Mouse (Mus musculus) left cerebral cortex, postnatal 10 days (tissue): ENCODE results near the gene Rnf222. TPM values are rescaled to one million over a fixed set of nuclear protein-coding genes. Genes with fewer than 3 reads are reported as not detected.
A peak's percentile ranks its signal among the peaks of the same experiment; 100 is the strongest.

Experiments used
- DNase-seq, 2 experiments: peaks; one replicate each; pipeline ENCODE4 v3.0.0; 2021 to 2022; ENCODE audit warnings: low spot score in 2 of 2, mixed read lengths in 1 of 2; ENCODE audit errors: extremely low spot score in 1 of 2
- intact Hi-C: fragments of 180-260 bp; cut with DNase I; formaldehyde crosslinking; loops from one replicate; pipeline ENCODE4 v1.15.1; 2025
- total RNA-seq, 2 experiments: library from RNA; stranded (reverse); gene quantifications; 2 replicates each; pipeline ENCODE4 v1.2.3; 2021

The Rnf222 gene
- not detected for total RNA-seq

DNA sequence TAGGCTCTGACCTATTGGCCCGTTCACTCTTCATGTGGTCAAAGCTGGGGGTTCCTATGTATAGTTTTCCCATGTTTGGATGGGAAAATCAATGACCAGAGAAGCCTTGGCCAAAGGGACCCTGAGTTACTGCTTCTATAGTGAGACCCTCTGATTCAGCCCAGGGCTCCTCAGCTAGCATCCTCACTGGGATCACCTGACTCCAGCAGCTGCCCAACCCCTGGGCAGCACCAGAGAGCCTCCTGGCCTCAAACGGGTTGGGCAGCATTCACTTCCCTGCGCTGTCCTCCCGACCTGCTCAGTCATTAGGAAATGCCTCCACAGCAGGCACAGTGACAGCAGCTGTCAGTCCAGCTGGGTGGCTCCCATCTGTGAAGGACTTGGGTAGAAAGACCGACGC lies at the start of gene Rnf222:
TSS of gene Rnf222 (plus strand) at position 301 of the 400 bp plus-strand sequence.
- intact Hi-C loops, result no loop called here
- no peak for DNase-seq

DNA sequence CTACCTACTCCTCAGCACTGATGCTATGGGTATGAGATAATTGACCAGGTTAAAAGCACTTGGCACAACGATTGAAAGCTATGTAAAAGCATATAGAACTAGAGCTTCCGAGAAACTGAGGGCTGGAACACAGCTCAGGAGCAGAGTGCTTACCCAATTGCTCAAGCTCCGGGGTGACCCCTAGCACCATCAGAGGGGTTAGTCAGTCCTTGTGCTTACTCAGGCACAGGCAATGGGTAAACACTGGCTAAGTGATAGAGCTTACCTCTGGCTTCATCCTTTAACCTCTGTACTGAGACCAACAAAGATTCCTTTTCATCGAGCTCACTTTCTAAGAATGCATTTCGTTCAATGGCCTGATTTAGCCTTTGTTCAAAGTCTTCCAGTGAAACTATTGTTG lies 48.7 kb upstream of the Rnf222 start:
- DNase-seq, result no peak
- intact Hi-C loops, result no loop called here

DNA sequence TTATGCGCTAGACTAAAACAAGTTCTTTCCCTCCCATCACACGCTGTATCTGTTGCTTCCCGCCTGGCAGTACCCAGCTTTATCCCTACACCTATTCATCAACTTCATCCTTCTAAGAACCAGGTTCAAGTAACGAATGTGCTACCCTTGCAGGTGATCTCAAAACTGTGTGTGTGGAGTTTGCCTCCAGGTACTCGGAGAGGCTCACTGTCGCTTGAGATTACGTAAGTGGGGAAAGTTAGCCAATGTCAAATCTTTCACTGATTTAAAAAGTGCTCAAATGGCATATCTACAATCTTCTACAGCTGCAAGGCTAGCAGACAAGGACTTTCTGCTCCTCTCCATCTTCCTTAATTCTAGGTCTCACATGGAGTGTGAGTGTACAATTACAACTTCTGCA lies 37.5 kb upstream of the Rnf222 start:
- intact Hi-C loops, result no loop called here
- no peak for DNase-seq

DNA sequence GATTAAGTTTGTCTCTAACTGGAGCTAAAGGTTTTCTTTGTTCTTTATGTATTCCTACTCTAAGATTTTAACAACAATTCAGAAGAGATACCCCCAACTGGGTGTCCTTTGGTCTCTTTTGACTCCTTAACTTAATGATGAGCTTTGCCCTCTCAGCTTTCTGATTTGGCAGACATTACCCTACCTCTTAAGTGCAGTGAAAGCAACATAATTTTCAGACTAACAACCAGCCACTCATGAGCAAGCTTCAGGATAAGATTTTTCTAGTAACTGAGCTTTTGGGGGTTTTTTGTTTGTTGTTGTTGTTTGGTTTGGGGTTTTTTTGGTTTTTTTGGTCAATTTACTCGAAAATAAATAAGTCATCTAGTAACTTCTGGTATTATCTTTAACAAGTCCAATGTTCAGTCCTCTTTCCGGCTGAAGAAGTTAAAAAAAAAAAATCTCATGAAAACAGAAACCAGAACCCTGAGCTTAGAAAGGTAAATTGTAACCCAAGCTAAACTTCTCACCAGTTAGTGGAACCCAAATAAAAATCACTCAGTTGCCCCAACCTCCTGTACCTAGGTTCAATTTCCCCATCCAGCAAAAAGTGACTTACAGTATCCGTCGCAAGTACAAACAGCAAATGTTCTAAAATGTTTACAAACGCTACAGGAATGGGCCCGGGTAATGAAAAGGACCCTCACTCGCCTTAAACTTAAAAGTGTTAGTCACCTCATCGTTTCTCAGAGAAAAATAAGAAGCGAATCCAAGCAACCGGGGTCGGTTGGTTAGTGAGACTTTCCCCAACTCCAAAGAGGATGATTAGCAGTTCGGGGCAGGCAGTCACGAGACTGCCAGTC lies 36.5 kb upstream of the Rnf222 start:
- intact Hi-C loops, result no loop called here
- DNase-seq, result no peak

DNA sequence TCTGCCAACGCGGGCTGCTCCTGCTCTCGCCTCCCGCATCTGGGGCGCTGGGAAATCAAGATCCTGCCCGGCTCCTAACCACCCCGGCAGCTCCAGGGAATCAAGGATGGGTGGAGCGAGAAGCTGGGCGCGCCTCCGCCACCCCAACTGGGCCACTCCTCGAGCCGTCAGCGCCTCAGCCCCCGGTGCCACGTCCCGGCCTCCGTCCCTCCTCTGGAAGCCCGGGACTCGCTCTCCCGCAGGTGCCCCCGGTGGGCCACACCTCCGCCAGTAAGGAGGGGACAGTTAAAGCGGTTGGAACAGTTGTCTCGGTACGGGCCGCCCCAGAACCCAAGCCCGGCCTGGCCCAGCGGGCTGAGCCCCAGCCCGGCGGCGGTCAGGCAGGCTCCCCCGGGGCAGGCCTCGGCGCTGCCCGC lies 35.9 kb upstream of the Rnf222 start:
- DNase-seq, result peak; percentile 44 to 83
- intact Hi-C loops, result no loop called here

DNA sequence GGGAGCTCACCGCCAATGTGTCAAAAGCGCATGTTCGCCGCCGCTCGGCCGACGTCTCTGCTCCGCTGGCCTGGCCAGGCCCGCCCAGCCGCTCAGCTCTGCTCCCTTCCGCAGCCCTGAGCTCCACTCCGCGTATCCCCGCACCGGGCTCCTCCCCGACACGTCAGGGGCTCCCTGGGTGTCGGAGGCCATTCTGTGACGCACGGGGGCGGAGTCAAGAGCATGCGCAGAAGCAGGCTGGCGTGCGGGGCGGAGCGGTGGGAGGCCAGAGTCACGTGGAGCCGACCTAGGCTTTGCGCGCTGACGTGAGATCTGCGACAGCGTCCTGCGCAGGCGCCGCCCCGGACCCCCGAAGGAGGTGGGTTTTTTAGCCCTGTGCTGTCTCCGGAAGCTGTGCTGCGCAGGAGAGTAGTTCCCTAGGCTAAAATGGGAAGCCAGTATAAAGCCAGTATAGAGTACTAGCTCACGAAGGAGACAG lies 35.4 kb upstream of the Rnf222 start:
- peak; percentile 99 to 100 for DNase-seq
- intact Hi-C loops, result no loop called here

DNA sequence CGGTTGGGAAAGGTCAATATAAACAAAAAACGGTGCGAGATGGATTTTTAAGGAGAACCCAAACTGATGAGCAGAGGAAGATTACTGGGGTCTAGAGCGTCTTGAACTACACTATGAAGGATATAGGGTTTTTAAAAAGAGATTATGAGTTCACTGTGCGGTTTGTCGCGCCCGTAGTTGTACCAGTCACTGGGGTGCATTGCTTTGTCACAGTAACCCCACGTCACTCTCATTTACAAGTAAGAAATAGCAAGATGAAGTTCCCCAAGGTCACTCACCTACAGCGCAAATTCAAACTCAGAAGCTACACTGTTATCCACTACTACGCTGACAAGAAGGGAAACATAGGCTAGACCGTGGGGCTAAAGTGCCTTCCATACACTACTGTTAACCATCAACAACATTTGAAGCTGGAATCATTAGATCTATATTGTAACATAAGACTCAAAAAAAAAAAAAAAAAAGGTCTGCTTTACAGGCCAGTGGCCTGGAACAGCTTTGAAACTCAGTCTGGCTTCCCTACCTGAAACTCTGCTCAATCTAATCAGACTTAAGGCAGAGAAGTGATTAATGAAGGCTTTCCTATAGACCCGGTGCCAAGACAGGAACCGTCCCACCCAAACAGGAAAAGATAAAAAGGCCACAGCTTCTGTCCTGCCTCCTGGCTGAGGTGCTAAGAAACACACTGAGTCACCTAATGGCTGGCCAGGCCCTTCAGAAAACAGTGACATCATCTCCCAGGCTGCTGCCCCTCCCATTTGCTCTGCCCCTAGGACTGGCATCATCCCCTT lies 34.5 kb upstream of the Rnf222 start:
- DNase-seq, result peak in 1 of 2 experiments; percentile 33
- intact Hi-C loops, result no loop called here

DNA sequence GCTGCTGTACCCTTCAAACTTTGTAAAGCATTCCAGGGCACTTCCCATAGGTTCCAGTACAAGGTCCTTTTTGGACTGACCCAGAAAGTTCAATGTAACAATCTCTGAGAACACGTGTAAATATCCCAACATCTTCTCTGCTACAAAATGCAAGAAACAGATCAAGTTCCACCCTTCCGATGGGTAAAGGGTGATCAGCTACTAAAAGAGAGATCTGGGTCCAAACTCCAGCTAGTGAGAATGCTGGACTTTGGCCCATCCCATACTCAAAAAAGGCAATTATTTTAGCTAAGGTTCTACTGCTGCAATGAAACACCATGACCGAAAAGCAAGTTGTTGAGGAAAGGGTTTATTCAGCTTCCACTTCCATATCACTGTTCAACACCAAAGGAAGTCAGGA lies 33.7 kb upstream of the Rnf222 start:
- DNase-seq, result no peak
- intact Hi-C loops, result no loop called here

DNA sequence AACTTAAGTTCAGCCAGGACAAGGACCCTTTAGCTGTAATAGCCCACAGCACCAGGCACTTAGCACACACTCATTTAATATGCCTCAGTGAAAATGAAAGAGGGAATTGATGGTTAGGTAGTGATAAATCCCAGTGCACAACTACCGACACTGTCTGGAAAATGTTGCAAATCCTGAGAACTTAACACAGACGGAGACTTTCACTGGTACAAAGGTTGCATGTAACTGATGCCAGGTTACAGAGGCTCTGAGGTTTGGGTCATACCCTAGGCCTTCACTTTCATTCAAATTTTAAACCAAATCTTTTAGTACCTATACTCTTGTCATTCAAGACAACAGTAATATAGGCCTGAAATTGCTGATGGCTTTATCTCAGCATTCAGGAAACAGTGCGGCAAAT lies 31.0 kb upstream of the Rnf222 start:
- intact Hi-C loops, result no loop called here
- DNase-seq, result no peak

DNA sequence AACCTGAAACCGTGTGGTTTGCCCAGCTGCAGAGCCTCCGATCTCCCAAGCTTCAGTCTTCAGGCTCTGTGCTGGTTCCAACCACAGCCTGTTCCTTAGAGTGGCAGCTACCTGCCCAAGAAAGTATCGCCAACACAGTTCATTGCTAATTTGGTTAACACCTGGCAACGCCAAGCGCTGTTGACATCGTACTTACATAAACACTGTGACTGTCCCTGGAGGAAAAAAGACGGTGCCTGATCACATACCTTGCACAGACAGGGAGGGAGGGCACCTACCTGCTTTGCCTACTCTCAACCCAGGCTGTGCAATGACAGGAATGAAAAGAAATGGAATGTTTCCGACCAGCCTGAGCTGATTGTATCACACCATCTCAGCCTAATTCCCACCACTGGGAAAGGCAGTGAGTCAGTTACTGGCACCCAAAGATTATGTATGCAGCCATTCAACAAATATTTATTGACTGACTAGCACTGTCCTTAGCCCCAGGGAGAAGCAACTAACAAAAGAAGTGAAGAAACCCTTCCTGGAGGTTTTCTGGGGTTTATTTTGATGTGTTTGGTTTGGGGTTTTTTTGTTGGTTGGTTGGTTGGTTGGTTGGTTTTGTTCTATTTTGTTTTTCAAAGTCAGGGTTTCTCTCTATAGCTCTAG lies 28.3 kb upstream of the Rnf222 start:
- intact Hi-C loops, result no loop called here
- DNase-seq, result no peak

DNA sequence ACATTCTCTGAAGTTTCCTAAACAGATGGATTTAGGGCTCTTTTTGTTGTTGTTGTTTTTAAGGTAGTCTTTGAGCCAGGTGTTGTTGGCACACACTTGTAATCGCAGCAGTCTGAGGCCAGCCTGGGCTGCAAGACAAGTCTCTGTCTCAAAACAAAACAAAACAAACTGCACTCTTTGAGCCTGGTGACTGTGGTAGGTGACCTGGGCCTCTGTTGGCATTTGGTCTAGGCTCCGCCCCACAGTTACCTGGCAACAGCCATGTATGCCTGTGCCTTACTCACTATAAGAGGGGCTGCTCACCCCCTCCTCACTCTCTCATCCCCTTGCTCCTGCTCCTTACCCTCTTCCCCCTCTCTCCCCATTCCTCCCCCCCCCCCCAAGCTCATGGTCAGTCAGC lies 26.1 kb upstream of the Rnf222 start:
- no peak for DNase-seq
- intact Hi-C loops, result no loop called here

DNA sequence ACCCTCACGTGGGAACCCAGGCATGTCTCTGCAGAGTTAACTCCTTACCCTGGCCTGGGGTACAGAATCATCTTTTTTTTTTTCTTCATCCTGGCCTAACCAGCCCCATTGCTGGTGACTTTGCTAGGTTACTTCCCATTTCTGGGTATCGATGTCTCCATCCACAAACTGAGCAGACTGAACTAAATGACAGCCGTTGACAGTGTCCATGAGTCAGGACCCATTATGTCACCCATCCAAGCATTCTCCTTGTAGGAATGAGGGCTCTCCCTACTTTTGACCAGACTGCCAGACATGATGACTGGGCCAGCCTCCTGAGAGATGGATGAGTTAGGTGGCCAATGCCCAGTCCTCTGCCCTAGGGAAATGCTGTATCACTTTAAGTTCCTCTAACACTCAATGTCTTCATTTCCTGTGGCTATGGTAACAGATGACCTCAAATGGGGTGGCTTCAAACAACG lies 24.7 kb upstream of the Rnf222 start:
- no peak for DNase-seq
- intact Hi-C loops, result no loop called here

DNA sequence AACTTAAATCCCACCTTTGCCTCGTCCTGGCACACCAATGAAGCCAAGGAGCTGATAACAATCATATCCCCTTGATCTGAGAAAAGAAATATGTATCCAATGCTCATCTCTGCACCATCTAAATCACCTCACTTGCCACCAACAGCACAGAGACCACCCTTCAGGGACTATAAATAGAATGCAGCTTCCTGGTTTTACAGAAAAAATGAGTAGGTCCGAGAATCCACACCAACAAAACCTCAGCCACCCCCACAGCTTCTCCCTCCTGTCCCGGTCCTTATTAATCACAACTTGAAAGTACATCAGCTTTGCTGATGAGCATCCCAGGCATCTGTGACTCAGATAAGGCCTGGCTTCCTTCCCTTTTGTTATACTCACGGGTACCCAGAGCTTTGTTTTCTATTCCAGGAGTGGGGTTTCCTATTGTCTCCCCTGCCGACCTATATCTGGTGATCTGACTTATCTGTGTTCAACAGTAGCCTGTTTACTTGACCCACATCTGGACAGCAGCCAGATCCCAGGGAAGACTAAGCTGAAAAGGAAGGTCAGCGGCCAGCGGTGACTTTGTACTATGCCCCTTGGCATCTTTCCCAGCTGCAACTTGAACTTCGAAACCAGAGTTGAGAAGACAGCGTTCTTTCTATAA lies 23.7 kb upstream of the Rnf222 start:
- DNase-seq, result peak in 1 of 2 experiments; percentile 91
- intact Hi-C loops, result no loop called here

DNA sequence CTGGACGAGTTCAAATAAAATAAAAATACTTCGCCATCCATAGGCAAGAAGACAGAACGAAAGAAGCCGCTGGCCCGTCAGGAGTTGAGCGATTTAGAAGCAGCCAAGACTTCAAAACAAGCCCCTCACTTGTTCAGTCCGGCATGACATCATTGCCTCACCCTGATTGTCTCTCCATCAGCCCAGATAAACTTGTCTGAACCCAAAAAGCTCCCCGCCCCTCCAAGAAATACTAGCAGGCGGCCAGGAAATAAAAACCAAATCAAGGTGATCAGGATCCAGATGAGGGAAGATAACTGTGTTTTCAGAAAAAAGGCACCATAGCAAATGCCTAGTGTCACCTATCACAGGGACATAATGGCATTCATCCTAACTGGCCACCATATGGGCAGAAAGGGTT lies 17.1 kb upstream of the Rnf222 start:
- DNase-seq, result no peak
- intact Hi-C loops, result loop anchor here (10.0 kb wide), 1 partner anchor 386 kb away; no protein-coding TSS in a partner anchor

DNA sequence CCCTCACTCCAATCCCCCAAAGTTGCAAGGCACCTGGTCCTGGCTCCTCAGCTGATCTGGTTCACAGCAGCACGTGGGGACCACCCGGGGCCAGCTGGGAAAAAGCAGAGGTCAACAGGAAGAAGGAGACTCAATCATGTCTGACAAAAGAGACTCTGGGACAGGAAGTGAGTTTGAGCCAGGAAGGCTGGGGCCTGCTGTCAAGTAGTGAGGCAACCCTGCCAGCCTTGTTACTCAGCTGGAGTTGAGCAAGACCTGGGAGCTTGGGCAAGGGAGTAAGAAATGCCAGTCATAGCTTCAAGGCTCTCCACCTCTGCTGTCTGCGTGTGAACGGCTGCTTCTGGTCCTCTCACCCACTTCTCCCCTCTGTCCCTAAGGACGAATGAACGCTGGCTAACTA lies 16.6 kb upstream of the Rnf222 start, which contains the start of gene Ndel1:
TSS of gene Ndel1 (minus strand) at position 111 of the 400 bp plus-strand sequence.
- intact Hi-C loops, result loop anchor here (10.0 kb wide), 1 partner anchor 387 kb away; no protein-coding TSS in a partner anchor
- DNase-seq, result peak in 1 of 2 experiments; percentile 61

DNA sequence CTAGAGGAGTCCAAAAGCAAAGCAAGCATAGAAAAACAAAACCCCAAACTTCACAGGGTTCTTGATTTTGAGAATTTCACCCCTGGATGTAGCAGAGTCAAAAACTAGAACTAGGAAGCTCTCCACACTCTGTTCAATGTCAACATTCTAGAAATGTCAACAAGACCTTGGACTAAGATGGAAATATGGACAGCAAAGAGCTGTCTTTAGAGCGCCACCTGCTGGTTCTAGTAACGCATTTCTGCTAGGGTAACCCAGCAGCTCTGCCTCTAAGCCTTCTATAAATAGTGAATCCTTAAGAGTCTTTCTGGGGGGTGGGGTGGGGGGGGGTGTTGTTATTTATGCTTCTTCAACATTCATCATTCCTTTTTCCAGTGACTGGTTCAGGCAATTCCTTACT lies 13.5 kb upstream of the Rnf222 start:
- intact Hi-C loops, result loop anchor here (10.0 kb wide), 1 partner anchor 390 kb away; no protein-coding TSS in a partner anchor
- peak; percentile 48 to 67 for DNase-seq

DNA sequence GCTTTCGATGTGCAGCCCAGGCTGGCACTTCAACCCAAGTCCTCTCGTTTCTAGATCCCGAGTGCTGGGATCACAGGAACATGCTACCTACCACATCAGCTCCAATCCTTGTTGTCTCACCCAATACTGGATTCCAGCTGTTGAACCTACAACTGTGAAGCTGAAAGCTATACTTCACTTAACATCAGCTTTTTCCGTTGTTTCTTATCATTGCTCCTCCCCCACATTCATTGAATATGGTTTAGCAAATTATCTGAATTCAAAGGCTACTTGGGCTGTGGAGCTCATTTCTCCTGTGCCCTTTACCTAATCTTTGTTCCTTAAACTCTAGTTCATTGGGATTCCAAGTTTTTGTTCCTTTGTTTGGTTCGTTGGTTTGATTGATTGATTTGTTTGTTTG lies 9.5 kb upstream of the Rnf222 start:
- intact Hi-C loops, result loop anchor here (10.0 kb wide), 1 partner anchor 394 kb away; no protein-coding TSS in a partner anchor
- no peak for DNase-seq

DNA sequence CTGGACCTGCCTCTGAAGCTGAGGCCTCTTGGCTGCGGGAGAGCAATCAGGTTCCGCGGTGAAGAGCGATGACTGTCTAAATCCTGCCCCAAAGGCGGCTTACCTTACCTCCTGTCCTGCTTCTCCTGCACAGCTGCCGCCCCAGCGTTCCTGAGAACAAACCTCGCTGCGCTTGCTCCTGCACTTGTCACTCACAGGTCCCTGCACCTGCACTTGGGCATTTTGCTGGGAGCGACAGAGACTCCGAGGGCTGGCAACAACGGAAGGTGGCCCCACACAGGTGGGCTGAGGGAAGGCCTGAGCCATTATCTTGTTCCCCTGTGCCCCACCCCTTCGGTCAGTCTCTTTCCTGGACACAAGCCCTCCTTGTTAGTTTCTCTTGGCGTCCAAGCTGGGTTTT lies 6.2 kb upstream of the Rnf222 start:
- no peak for DNase-seq
- intact Hi-C loops, result no loop called here

DNA sequence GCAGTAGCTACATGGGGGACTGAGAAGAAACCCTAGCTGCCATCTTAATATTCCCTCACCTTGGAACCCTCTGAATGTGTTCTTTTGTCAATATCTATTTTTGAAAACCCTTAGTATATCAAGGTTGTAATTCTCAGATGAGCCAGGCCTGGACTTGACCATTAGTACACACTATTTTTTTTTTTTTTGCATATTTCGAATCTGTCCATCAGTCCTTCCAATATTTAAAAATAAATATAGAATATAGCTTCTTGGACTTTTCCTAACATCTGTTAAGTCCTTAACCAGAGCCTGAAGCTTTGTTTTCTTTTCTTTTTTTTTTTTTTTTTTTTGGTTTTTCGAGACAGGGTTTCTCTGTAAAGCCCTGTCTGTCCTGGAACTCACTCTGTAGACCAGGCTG lies 4.5 kb upstream of the Rnf222 start:
- DNase-seq, result no peak
- intact Hi-C loops, result no loop called here
